In the genomic region with DNA sequence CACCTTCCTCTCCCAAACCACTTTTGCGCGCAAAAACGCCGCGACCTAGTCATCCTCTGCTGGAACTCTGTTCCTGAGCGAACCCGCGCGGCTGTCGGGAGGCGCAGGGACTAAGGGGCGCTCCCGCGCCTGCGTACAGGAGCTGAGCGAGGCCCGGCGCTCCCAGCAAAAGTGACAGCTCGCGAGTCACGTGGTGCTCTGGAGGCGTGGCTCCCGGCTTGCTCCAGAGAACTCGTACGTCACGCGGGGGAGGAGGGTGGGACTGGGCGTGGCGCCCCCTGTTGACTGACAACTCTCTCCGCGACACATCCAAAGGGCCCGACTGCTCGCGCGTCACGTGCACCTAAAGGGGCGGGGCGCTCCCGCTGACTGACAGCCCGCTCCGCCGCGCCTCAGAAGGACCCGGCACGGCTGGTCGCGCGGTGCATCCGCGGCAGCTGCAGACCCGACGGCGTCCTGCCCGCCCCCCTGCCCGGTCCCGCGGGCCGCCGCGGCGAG, we compare ENCODE assay signal across 7 mouse cellular contexts. TPM values are rescaled to one million over a fixed set of nuclear protein-coding genes. Genes with fewer than 3 reads are reported as not detected.
DNase-seq lines count a peak whose midpoint lies in the region; ATAC-seq lines count a peak whose summit lies in the region.

A gene (plus strand): TSS at position 395 of the 498 bp plus-strand sequence.

- H3K9ac ChIP-seq in embryonic facial prominence, embryonic 12.5 days, result peak within 1 kb of the TSS; percentile 64
- peak within 1 kb of the TSS; percentile 56 for H3K9ac ChIP-seq in limb, embryonic 11.5 days (ENCODE audit: low read length)
- peak within 1 kb of the TSS; percentile 71 for H3K9ac ChIP-seq in midbrain, embryonic 14.5 days (replicated peaks; ENCODE audit: low read length)

- ATAC-seq in embryonic facial prominence, embryonic 12.5 days (ENCODE audit: insufficient number of reproducible peaks, insufficient read depth, low FRiP score, low TSS enrichment), result peak; percentile 94
- ATAC-seq in limb, embryonic 11.5 days (ENCODE audit: insufficient number of reproducible peaks, low FRiP score, low TSS enrichment, low read depth), result peak; percentile 95
- ATAC-seq in midbrain, embryonic 14.5 days (ENCODE audit: low FRiP score, low TSS enrichment), result peak; percentile 97

- H3K36me3 ChIP-seq in embryonic facial prominence, embryonic 12.5 days, result no peaks in the 10 kb centered on the region
- no peaks in the 10 kb centered on the region for H3K36me3 ChIP-seq in limb, embryonic 11.5 days (ENCODE audit: control insufficient read depth, insufficient read depth, low read length)
- no peaks in the 10 kb centered on the region for H3K36me3 ChIP-seq in midbrain, embryonic 14.5 days (ENCODE audit: control insufficient read depth, insufficient read depth, low read length)

- no peaks in the 10 kb centered on the region for H3K9me3 ChIP-seq in embryonic facial prominence, embryonic 12.5 days
- H3K9me3 ChIP-seq in limb, embryonic 11.5 days (ENCODE audit: control insufficient read depth, low read length), result no peaks in the 10 kb centered on the region
- H3K9me3 ChIP-seq in midbrain, embryonic 14.5 days (ENCODE audit: control insufficient read depth, low read length), result no peaks in the 10 kb centered on the region

- H3K4me2 ChIP-seq in embryonic facial prominence, embryonic 12.5 days (replicated peaks), result peak within 1 kb of the TSS; percentile 88
- peak within 1 kb of the TSS; percentile 96 for H3K4me2 ChIP-seq in limb, embryonic 11.5 days (ENCODE audit: low read depth, severe bottlenecking)
- H3K4me2 ChIP-seq in midbrain, embryonic 14.5 days (ENCODE audit: low read length), result peak within 1 kb of the TSS; percentile 70

- H3K27ac ChIP-seq in embryonic facial prominence, embryonic 12.5 days, result peak within 1 kb of the TSS; percentile 78
- peak within 1 kb of the TSS; percentile 47; the same call in 1 of the 2 replicates for H3K27ac ChIP-seq in limb, embryonic 11.5 days (replicated peaks; ENCODE audit: low read depth, low read length)
- H3K27ac ChIP-seq in midbrain, embryonic 14.5 days (replicated peaks; ENCODE audit: low read depth, low read length), result peak within 1 kb of the TSS; percentile 82

- H3K27me3 ChIP-seq in embryonic facial prominence, embryonic 12.5 days, result peaks cover 42% of the 10 kb centered on the region
- peaks cover 32% of the 10 kb centered on the region for H3K27me3 ChIP-seq in limb, embryonic 11.5 days (ENCODE audit: control insufficient read depth, insufficient read depth, low read length)
- H3K27me3 ChIP-seq in midbrain, embryonic 14.5 days (ENCODE audit: control insufficient read depth, insufficient read depth, low read length), result peaks cover 7% of the 10 kb centered on the region; the same call in 1 of the 2 replicates

- H3K4me1 ChIP-seq in embryonic facial prominence, embryonic 12.5 days, result peaks cover 12% of the 10 kb centered on the region
- H3K4me1 ChIP-seq in limb, embryonic 11.5 days (ENCODE audit: control insufficient read depth, insufficient read depth, low read length), result 0 out of 2 replicates have a peak, but pooled peaks cover 3% of the 10 kb centered on the region
- peaks cover 14% of the 10 kb centered on the region for H3K4me1 ChIP-seq in midbrain, embryonic 14.5 days (ENCODE audit: control insufficient read depth, insufficient read depth, low read length)

- under 1% methylated on average over 61 of the region's 61 CpGs for WGBS in embryonic facial prominence, embryonic 12.5 days
- under 1% methylated on average over 56 of the region's 61 CpGs for WGBS in limb, embryonic 11.5 days
- WGBS in midbrain, embryonic 14.5 days, result under 1% methylated on average over 59 of the region's 61 CpGs

- peak; percentile 100 for DNase-seq in adrenal gland, postnatal 25 days
- DNase-seq in heart, adult 11 months, result peak; percentile 100
- peak; percentile 100 for DNase-seq in kidney, adult 18-20 months
- peak; percentile 100 for DNase-seq in limb, embryonic 11.5 days (ENCODE audit: low spot score)
- DNase-seq in midbrain, embryonic 14.5 days, result peak; percentile 100
- peak; percentile 100 for DNase-seq in spleen, adult 18-20 months

- H3K4me3 ChIP-seq in embryonic facial prominence, embryonic 12.5 days, result peak within 1 kb of the TSS; percentile 67
- H3K4me3 ChIP-seq in limb, embryonic 11.5 days (ENCODE audit: low read depth, low read length), result peak within 1 kb of the TSS; percentile 47
- peak within 1 kb of the TSS; percentile 72 for H3K4me3 ChIP-seq in midbrain, embryonic 14.5 days (replicated peaks; ENCODE audit: low read depth, low read length)

RNA-seq across cellular contexts. Expression of the gene that starts here (rescaled TPM):
- total RNA-seq in adrenal gland, postnatal 25 days (2021), result 111 and 165 TPM in 2 replicates
- 5.9 and 6.5 TPM in 2 replicates for polyA plus RNA-seq in embryonic facial prominence, embryonic 12.5 days (2016; fragmentation: Nextera tagmentation; extraction: Ambion mirVana)
- 1.8 and 2.3 TPM in 2 replicates for polyA plus RNA-seq in limb, embryonic 11.5 days (2014; fragmentation: Nextera tagmentation; extraction: Ambion mirVana)
- 35.5 and 38.8 TPM in 2 replicates for polyA plus RNA-seq in midbrain, embryonic 14.5 days (2014; fragmentation: Nextera tagmentation; extraction: Ambion mirVana)

Comparison
In these comparisons a context has a peak if more than half of its experiments do, and no peak if none do; other contexts are left out.
1. Peak in every context shown above with its lines: DNase-seq, ATAC-seq, H3K4me3 ChIP-seq and H3K27ac ChIP-seq.